Comparison of ENCODE assay signal across 8 mouse cellular contexts in the genomic region with DNA sequence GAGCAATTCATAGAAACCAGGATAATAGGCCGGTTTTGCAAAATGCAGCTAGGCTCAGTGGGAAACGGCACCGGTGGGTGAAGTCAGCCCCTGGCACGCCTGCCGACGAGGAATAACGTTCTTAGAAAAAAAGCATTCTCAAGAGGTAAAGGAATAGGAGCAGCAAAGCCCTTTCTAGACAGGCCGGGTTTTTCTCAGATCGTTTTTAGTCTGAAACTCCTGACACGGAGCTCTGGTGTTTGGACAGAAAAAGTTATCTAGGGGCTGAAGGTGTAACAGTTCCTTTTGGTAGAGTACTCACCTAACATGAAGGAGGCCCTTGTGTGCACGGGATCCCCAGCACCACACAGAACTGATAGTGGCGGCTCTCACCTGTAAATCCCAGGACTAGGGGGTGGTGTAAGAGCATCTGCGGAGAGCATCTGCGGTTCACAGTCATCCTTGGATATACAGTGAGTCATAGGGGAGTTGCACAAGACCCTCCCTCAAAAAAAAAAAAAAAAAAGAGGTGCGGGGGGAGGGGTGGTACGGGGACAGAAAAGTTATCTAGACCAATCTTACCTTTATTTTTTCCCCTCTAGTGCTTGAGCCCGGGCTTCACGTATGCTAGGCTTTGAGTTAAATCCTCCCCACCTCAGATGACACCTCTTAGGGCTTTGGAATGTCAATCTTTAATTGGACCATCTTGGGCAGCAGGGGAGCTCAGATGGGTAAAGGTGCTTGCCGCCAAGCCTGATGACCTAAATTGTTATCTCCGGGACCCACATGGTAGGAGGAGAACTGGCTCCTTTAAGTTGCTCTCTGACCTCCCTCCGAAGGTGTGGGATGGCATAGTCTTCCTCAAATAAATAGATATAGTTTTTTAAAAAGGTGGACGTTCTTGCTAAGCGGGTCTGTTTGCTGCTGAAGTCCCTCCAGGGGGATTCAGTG. TPM values are rescaled to one million over a fixed set of nuclear protein-coding genes. Genes with fewer than 3 reads are reported as not detected.
A peak's percentile ranks its signal among the peaks of the same experiment; 100 is the strongest.
DNase-seq lines count a peak whose midpoint lies in the region; ATAC-seq and TF ChIP-seq lines count a peak whose summit lies in the region.

No protein-coding gene starts in this region.

- ATAC-seq in limb, embryonic 14.5 days (ENCODE audit: low FRiP score, low read depth): no peak
- no peak for ATAC-seq in neural tube, embryonic 15.5 days (ENCODE audit: low FRiP score)

- peaks cover 7% of the 10 kb centered on the region; the same call in 1 of the 2 replicates for H3K4me1 ChIP-seq in cerebellum, adult 2 months (ENCODE audit: control insufficient read depth, insufficient read depth, low read length)
- peaks cover 47% of the 10 kb centered on the region for H3K4me1 ChIP-seq in erythroblast, embryonic 14.5 days (ENCODE audit: control insufficient read depth)
- peaks cover 7% of the 10 kb centered on the region; the same call in 1 of the 2 replicates for H3K4me1 ChIP-seq in limb, embryonic 14.5 days (ENCODE audit: control insufficient read depth, insufficient read depth, low read length)
- H3K4me1 ChIP-seq in neural tube, embryonic 15.5 days: peaks cover 25% of the 10 kb centered on the region

- intact Hi-C loops in left cerebral cortex, postnatal 14 days (cut with DNase I): no loop called here

- TF ChIP-seq POLR2A in cerebellum, adult 2 months (IDR thresholded peaks at IDR 0.05; ENCODE audit: borderline replicate concordance, insufficient read depth, low read length): no peak
- no peak for TF ChIP-seq POLR2A in limb, embryonic 14.5 days (IDR thresholded peaks at IDR 0.05; ENCODE audit: borderline replicate concordance, extremely low read depth, insufficient read depth, insufficient read length)

- peak overlapping the region; percentile 67 for H3K9ac ChIP-seq in limb, embryonic 14.5 days (ENCODE audit: low read depth, low read length, severe bottlenecking)
- peak overlapping the region; percentile 70 for H3K9ac ChIP-seq in neural tube, embryonic 15.5 days (replicated peaks)

- peak overlapping the region; percentile 90 for H3K4me2 ChIP-seq in limb, embryonic 14.5 days (replicated peaks; ENCODE audit: low read depth, low read length, severe bottlenecking)
- peak overlapping the region; percentile 68 for H3K4me2 ChIP-seq in neural tube, embryonic 15.5 days

- no peaks in the 10 kb centered on the region for H3K9me3 ChIP-seq in erythroblast, embryonic 14.5 days (ENCODE audit: control insufficient read depth, low read length)
- H3K9me3 ChIP-seq in limb, embryonic 14.5 days (ENCODE audit: control insufficient read depth, low read length): no peaks in the 10 kb centered on the region
- no peaks in the 10 kb centered on the region for H3K9me3 ChIP-seq in neural tube, embryonic 15.5 days (replicated peaks)

- no peaks in the 10 kb centered on the region for H3K27me3 ChIP-seq in cerebellum, adult 2 months (ENCODE audit: control insufficient read depth, insufficient read depth, low read length)
- peaks cover 7% of the 10 kb centered on the region for H3K27me3 ChIP-seq in erythroblast, embryonic 14.5 days (ENCODE audit: control insufficient read depth)
- no peaks in the 10 kb centered on the region for H3K27me3 ChIP-seq in limb, embryonic 14.5 days (ENCODE audit: control insufficient read depth, insufficient read depth, low read length)
- no peaks in the 10 kb centered on the region for H3K27me3 ChIP-seq in neural tube, embryonic 15.5 days (replicated peaks)

- peaks cover 42% of the 10 kb centered on the region for H3K36me3 ChIP-seq in erythroblast, embryonic 14.5 days (ENCODE audit: control insufficient read depth)
- peaks cover 9% of the 10 kb centered on the region for H3K36me3 ChIP-seq in limb, embryonic 14.5 days (ENCODE audit: control insufficient read depth, insufficient read depth, low read length)
- H3K36me3 ChIP-seq in neural tube, embryonic 15.5 days: peaks cover 31% of the 10 kb centered on the region

- TF ChIP-seq CTCF in cerebellum, adult 2 months (IDR thresholded peaks at IDR 0.05; ENCODE audit: borderline replicate concordance, insufficient read depth, low read depth, low read length): no peak

- no peak overlapping the region for H3K27ac ChIP-seq in cerebellum, adult 2 months (ENCODE audit: insufficient read depth, low read length)
- no peak overlapping the region for H3K27ac ChIP-seq in limb, embryonic 14.5 days (replicated peaks; ENCODE audit: low read depth, low read length)
- H3K27ac ChIP-seq in neural tube, embryonic 15.5 days (replicated peaks): peak overlapping the region; percentile 76; the same call in 1 of the 2 replicates

- DNase-seq in cerebellum, adult 2 months: no peak
- no peak for DNase-seq in cerebellum, postnatal 4 days (ENCODE audit: low spot score in 2 of 2)
- peak; percentile 41 for DNase-seq in 416B (ENCODE audit: low read depth)
- no peak for DNase-seq in limb, embryonic 14.5 days (ENCODE audit: low spot score)
- no peak for DNase-seq in left cerebral cortex, postnatal 14 days (ENCODE audit: low spot score in 2 of 2)
- no peak for DNase-seq in layer of hippocampus, adult 11-12 months (ENCODE audit: low spot score)

- peak overlapping the region; percentile 75 for H3K4me3 ChIP-seq in cerebellum, adult 2 months (replicated peaks; ENCODE audit: insufficient read depth, low read depth, low read length)
- peak overlapping the region; percentile 77 for H3K4me3 ChIP-seq in erythroblast, embryonic 14.5 days (replicated peaks)
- peak overlapping the region; percentile 76 for H3K4me3 ChIP-seq in limb, embryonic 14.5 days (replicated peaks; ENCODE audit: low read length)
- peak overlapping the region; percentile 62 for H3K4me3 ChIP-seq in neural tube, embryonic 15.5 days (replicated peaks)

- 19% methylated on average over 23 of the region's 23 CpGs for WGBS in cerebellum, adult 2 months
- 32% methylated on average over 23 of the region's 23 CpGs for WGBS in limb, embryonic 14.5 days
- 37% methylated on average over 23 of the region's 23 CpGs for WGBS in neural tube, embryonic 15.5 days

RNA-seq across cellular contexts. Expression of a gene that starts 1.0 kb away (rescaled TPM):
- polyA plus RNA-seq in cerebellum, adult 2 months (2012; rRNA removed): 27.8 and 30.4 TPM in 2 replicates
- polyA plus RNA-seq in erythroblast, embryonic 14.5 days (2012): 0.52 and 0.87 TPM in 2 replicates
- polyA plus RNA-seq in limb, embryonic 14.5 days (2012; rRNA removed): 7.9 and 9.8 TPM in 2 replicates
- 7.3 and 8.3 TPM in 2 replicates for polyA plus RNA-seq in limb, embryonic 14.5 days (2014; fragmentation: Nextera tagmentation; extraction: Ambion mirVana)
- 20.4 and 21.9 TPM in 2 replicates for polyA plus RNA-seq in neural tube, embryonic 15.5 days (2015; fragmentation: Nextera tagmentation; extraction: Ambion mirVana)
- 10 to 100 TPM; 24.8 to 25.7 TPM for total RNA-seq in left cerebral cortex, postnatal 14 days (2021)
